Mouse (Mus musculus) bone marrow macrophage, adult 2 months (primary cell): ENCODE data around the gene Lamtor4.

Experiments used
- CTCF ChIP-seq: IDR thresholded peaks from 2 replicates; pipeline ENCODE4 v1.5.1; 2012; ENCODE audit warnings: low read depth, mild to moderate bottlenecking, low read length, moderate library complexity
- POLR2A ChIP-seq: IDR thresholded peaks from 2 replicates; pipeline ENCODE4 v1.6.1; 2012; ENCODE audit warnings: mild to moderate bottlenecking, low read depth, low read length, borderline replicate concordance

- TF ChIP-seq CTCF (no peak), POLR2A (no peak)
These were observed 24.5 kb downstream of the Lamtor4 start, which contains the start of the genes Gm43720, Gpc2 and Stag3 for GRCm38 (mm10) chr5:138279585-138280424.
